Mouse (Mus musculus) left cerebral cortex, adult 2 months (tissue): ENCODE data around the gene Snca. TPM values are rescaled to one million over a fixed set of nuclear protein-coding genes. Genes with fewer than 3 reads are reported as not detected.
A peak's percentile ranks its signal among the peaks of the same experiment; 100 is the strongest.

ENCODE experiments used
- DNase-seq, 2 experiments: peaks; one replicate each; pipeline ENCODE4 v3.0.0; 2021 to 2022; ENCODE audit warnings: low spot score in 2 of 2, mixed read lengths in 1 of 2; ENCODE audit errors: extremely low spot score in 1 of 2
- H3K27ac ChIP-seq: fragments of 200-600 bp; 2 replicates; pipeline ENCODE4 v1.8.1; 2022
- H3K4me3 ChIP-seq: fragments of 200-600 bp; 2 replicates; pipeline ENCODE4 v1.8.1; 2022
- CTCF ChIP-seq: fragments of 200-600 bp; IDR thresholded peaks from 2 replicates; pipeline ENCODE4 v1.8.1; 2022; ENCODE audit warnings: antibody characterized with exemption, mild to moderate bottlenecking, moderate library complexity
- intact Hi-C: fragments of 180-260 bp; cut with DNase I; formaldehyde crosslinking; loops from one replicate; pipeline ENCODE4 v1.15.1; 2025
- long read RNA-seq, 2 experiments: library from polyadenylated mRNA; stranded (forward); transcript quantifications; one replicate each; pipeline ENCODE4 v2.0.0; 2021; ENCODE audit warnings: borderline mapping rate in 2 of 2
- total RNA-seq, 2 experiments: library from RNA; stranded (reverse); gene quantifications; 2 replicates each; pipeline ENCODE4 v1.2.3; 2021

Snca gene
- 100 to 1,000 TPM; 306 to 330 TPM for total RNA-seq
- long read RNA-seq, experiment 1, transcript Snca-201 (6 exons, 1,280 nt), result major isoform, 145 of 183 reads
- long read RNA-seq, experiment 1, transcript Snca-202 (6 exons, 1,188 nt), result minor isoform, 22 of 183 reads
- long read RNA-seq, experiment 1, partial matches to known transcripts, result 13 of 183 reads
- long read RNA-seq, experiment 1, other reads (novel, unspliced or antisense), result 3 of 183 reads
- long read RNA-seq, experiment 2, transcript Snca-202 (6 exons, 1,188 nt), result minor isoform, 12 of 91 reads
- long read RNA-seq, experiment 2, transcript Snca-201 (6 exons, 1,280 nt), result major isoform, 70 of 91 reads
- long read RNA-seq, experiment 2, partial matches to known transcripts, result 8 of 91 reads
- long read RNA-seq, experiment 2, other reads (novel, unspliced or antisense), result 1 of 91 reads

GRCm38 (mm10) chr6:60829282-60829891, at the start of gene Snca:
TSS of gene Snca (minus strand) at chr6:60829855.
- TF ChIP-seq CTCF, result no peak
- intact Hi-C loops, result no loop called here
- H3K27ac ChIP-seq, result peak within 1 kb of the TSS; percentile 91
- DNase-seq, result peak; percentile 28 to 37
- H3K4me3 ChIP-seq, result peak within 1 kb of the TSS; percentile 75

GRCm38 (mm10) chr6:60870126-60870525, 40.5 kb upstream of the Snca start:
- no peak overlapping the region for H3K4me3 ChIP-seq
- H3K27ac ChIP-seq, result no peak overlapping the region
- intact Hi-C loops, result no loop called here
- TF ChIP-seq CTCF, result no peak
- no peak for DNase-seq

- no peak for TF ChIP-seq CTCF
- DNase-seq, result no peak
- intact Hi-C loops, result no loop called here
- Histone ChIP-seq H3K4me3 (no peak overlapping the region), H3K27ac (no peak overlapping the region)
Measured at GRCm38 (mm10) chr6:60856599-60856998, 26.9 kb upstream of the Snca start.

GRCm38 (mm10) chr6:60851690-60852089, 22.0 kb upstream of the Snca start:
- Histone ChIP-seq H3K4me3 (no peak overlapping the region), H3K27ac (no peak overlapping the region)
- intact Hi-C loops, result no loop called here
- DNase-seq, result no peak
- no peak for TF ChIP-seq CTCF

- no peak for TF ChIP-seq CTCF
- peak; percentile 83 to 86 for DNase-seq
- peak overlapping the region; percentile 75 for H3K4me3 ChIP-seq
- intact Hi-C loops, result loop anchor here (1.0 kb wide), 1 partner anchor 116 kb away; no protein-coding TSS in a partner anchor
- H3K27ac ChIP-seq, result peak overlapping the region; percentile 91
Measured at GRCm38 (mm10) chr6:60828429-60829264, 1.0 kb downstream of the Snca start.

- no peak for DNase-seq
- H3K27ac ChIP-seq, result peak overlapping the region; percentile 91
- peak overlapping the region; percentile 75 for H3K4me3 ChIP-seq
- intact Hi-C loops, result loop anchor here (1.0 kb wide), 1 partner anchor 116 kb away; no protein-coding TSS in a partner anchor
- TF ChIP-seq CTCF, result no peak
Measured at GRCm38 (mm10) chr6:60828047-60828428, 1.6 kb downstream of the Snca start.

- no peak for DNase-seq
- peak overlapping the region; percentile 75 for H3K4me3 ChIP-seq
- intact Hi-C loops, result no loop called here
- no peak overlapping the region; the same call in 1 of the 2 replicates for H3K27ac ChIP-seq
- no peak for TF ChIP-seq CTCF
Measured at GRCm38 (mm10) chr6:60827290-60827689, 2.4 kb downstream of the Snca start.

- no peak for TF ChIP-seq CTCF
- intact Hi-C loops, result no loop called here
- no peak for DNase-seq
- no peak overlapping the region for H3K4me3 ChIP-seq
- H3K27ac ChIP-seq, result no peak overlapping the region
Measured at GRCm38 (mm10) chr6:60819272-60819671, 10.4 kb downstream of the Snca start.

- no peak for DNase-seq
- no peak for TF ChIP-seq CTCF
- intact Hi-C loops, result no loop called here
- Histone ChIP-seq H3K4me3 (no peak overlapping the region), H3K27ac (no peak overlapping the region)
Measured at GRCm38 (mm10) chr6:60813516-60813915, 16.1 kb downstream of the Snca start.

GRCm38 (mm10) chr6:60798266-60798665, 31.4 kb downstream of the Snca start:
- Histone ChIP-seq H3K27ac (no peak overlapping the region), H3K4me3 (no peak overlapping the region)
- no peak for DNase-seq
- intact Hi-C loops, result no loop called here
- TF ChIP-seq CTCF, result no peak

- DNase-seq, result no peak
- intact Hi-C loops, result no loop called here
- no peak; the same call in 1 of the 2 replicates for TF ChIP-seq CTCF
- Histone ChIP-seq H3K27ac (no peak overlapping the region), H3K4me3 (no peak overlapping the region)
Measured at GRCm38 (mm10) chr6:60793659-60794365, 35.8 kb downstream of the Snca start.
